Mouse (Mus musculus) left cerebral cortex, postnatal 4 days (tissue): ENCODE measurements around the gene Rtel1. TPM values are rescaled to one million over a fixed set of nuclear protein-coding genes. Genes with fewer than 3 reads are reported as not detected.

Experiments used
- DNase-seq: peaks from one replicate; pipeline ENCODE4 v3.0.0-alpha.2; 2022
- intact Hi-C: fragments of 180-260 bp; cut with DNase I; formaldehyde crosslinking; loops from one replicate; pipeline ENCODE4 v1.15.1; 2025
- total RNA-seq, 2 experiments: library from RNA; stranded (reverse); gene quantifications; 2 replicates each; pipeline ENCODE4 v1.2.3; 2021

Gene Rtel1
- total RNA-seq, 2 experiments from 2014 or later, result 53.6 to 67.6 TPM

GRCm38 (mm10) chr2:181320103-181320499 is 562 bp downstream of the Rtel1 start:
- no peak for DNase-seq
- intact Hi-C loops, result no loop called here

- DNase-seq, result no peak
- intact Hi-C loops, result no loop called here
Observed at GRCm38 (mm10) chr2:181322136-181322535, 2.6 kb downstream of the Rtel1 start.

GRCm38 (mm10) chr2:181326098-181326497 is 6.6 kb downstream of the Rtel1 start:
- no peak for DNase-seq
- intact Hi-C loops, result no loop called here

- no peak for DNase-seq
- intact Hi-C loops, result no loop called here
Observed at GRCm38 (mm10) chr2:181332542-181332941, 13.0 kb downstream of the Rtel1 start.

GRCm38 (mm10) chr2:181334023-181334422 is 14.5 kb downstream of the Rtel1 start:
- peak; percentile 64 for DNase-seq
- intact Hi-C loops, result no loop called here

GRCm38 (mm10) chr2:181340426-181340825 is 20.9 kb downstream of the Rtel1 start:
- intact Hi-C loops, result no loop called here
- peak; percentile 30 for DNase-seq

GRCm38 (mm10) chr2:181342766-181343165 is 23.2 kb downstream of the Rtel1 start:
- DNase-seq, result no peak
- intact Hi-C loops, result no loop called here

GRCm38 (mm10) chr2:181356780-181357179 is 37.2 kb downstream of the Rtel1 start:
- DNase-seq, result no peak
- intact Hi-C loops, result no loop called here

GRCm38 (mm10) chr2:181363946-181364345 is 44.4 kb downstream of the Rtel1 start:
- intact Hi-C loops, result no loop called here
- no peak for DNase-seq

- no peak for DNase-seq
- intact Hi-C loops, result no loop called here
Observed at GRCm38 (mm10) chr2:181364487-181364859, 44.9 kb downstream of the Rtel1 start.

- DNase-seq, result peak; percentile 87
- intact Hi-C loops, result no loop called here
Observed at GRCm38 (mm10) chr2:181364860-181365596, 45.5 kb downstream of the Rtel1 start, which contains the start of the genes Zgpat and Arfrp1. Gene Zgpat (plus strand): TSS chr2:181364928. Gene Arfrp1 (minus strand): TSS chr2:181365404.

- intact Hi-C loops, result no loop called here
- DNase-seq, result peak; percentile 28
Observed at GRCm38 (mm10) chr2:181365655-181366075, 46.1 kb downstream of the Rtel1 start.

- intact Hi-C loops, result no loop called here
- no peak for DNase-seq
Observed at GRCm38 (mm10) chr2:181370001-181370400, 50.5 kb downstream of the Rtel1 start.

GRCm38 (mm10) chr2:181375787-181376186 is 56.2 kb downstream of the Rtel1 start:
- intact Hi-C loops, result no loop called here
- DNase-seq, result no peak

- no peak for DNase-seq
- intact Hi-C loops, result no loop called here
Observed at GRCm38 (mm10) chr2:181377230-181377629, 57.7 kb downstream of the Rtel1 start.

- intact Hi-C loops, result no loop called here
- no peak for DNase-seq
Observed at GRCm38 (mm10) chr2:181378701-181379100, 59.2 kb downstream of the Rtel1 start.

- DNase-seq, result no peak
- intact Hi-C loops, result no loop called here
Observed at GRCm38 (mm10) chr2:181379778-181380177, 60.2 kb downstream of the Rtel1 start, which contains the start of gene Lime1. Gene Lime1 (plus strand): TSS chr2:181380078.

- no peak for DNase-seq
- intact Hi-C loops, result no loop called here
Observed at GRCm38 (mm10) chr2:181380251-181380650, 60.7 kb downstream of the Rtel1 start.

GRCm38 (mm10) chr2:181381107-181381506 is 61.6 kb downstream of the Rtel1 start:
- no peak for DNase-seq
- intact Hi-C loops, result no loop called here

- no peak for DNase-seq
- intact Hi-C loops, result no loop called here
Observed at GRCm38 (mm10) chr2:181381631-181382306, 62.2 kb downstream of the Rtel1 start.

GRCm38 (mm10) chr2:181384463-181384862 is 64.9 kb downstream of the Rtel1 start:
- intact Hi-C loops, result no loop called here

GRCm38 (mm10) chr2:181384919-181385391 is 65.4 kb downstream of the Rtel1 start:
- DNase-seq, result peak; percentile 78
- intact Hi-C loops, result no loop called here

More at GRCm38 (mm10) chr2:181384463-181384862, 64.9 kb downstream of the Rtel1 start:
- DNase-seq, result no peak
